Mouse (Mus musculus): ENCODE data around the gene 2310034G01Rik.

GRCm38 (mm10) chr19:46321101-46321943 lies 28.8 kb downstream of the 2310034G01Rik start:
- TF ChIP-seq POLR2A (IDR thresholded peaks at IDR 0.05; ENCODE audit: insufficient read depth, low read depth, low read length) (0 out of 2 replicates have a peak, but pooled peaks have one; percentile 20), CTCF (IDR thresholded peaks at IDR 0.05; ENCODE audit: insufficient read depth, low read depth, low read length) (no peak)
